Mouse (Mus musculus) liver, embryonic 16.5 days (tissue): Measurements from ENCODE around the gene Rtp3. TPM values are rescaled to one million over a fixed set of nuclear protein-coding genes. Genes with fewer than 3 reads are reported as not detected.

Experiments
- ATAC-seq: fragments of 200-750 bp; cut with Nextera tagmentation; 2 replicates; pipeline ENCODE4 v1.8.0; 2017; ENCODE audit warnings: low read depth, mild to moderate bottlenecking, moderate number of reproducible peaks, moderate library complexity
- H3K27ac ChIP-seq: fragments of 300-500 bp; sonication (generic); 2 replicates; pipeline ENCODE4 v1.5.1; 2014; ENCODE audit warnings: mild to moderate bottlenecking, low read length
- H3K27me3 ChIP-seq: fragments of 300-500 bp; sonication (generic); 2 replicates; pipeline ENCODE4 v1.6.1; 2014; ENCODE audit warnings: low read depth, low read length, mixed read lengths; ENCODE audit not compliant: control insufficient read depth, insufficient read depth
- H3K36me3 ChIP-seq: fragments of 300-500 bp; sonication (generic); 2 replicates; pipeline ENCODE4 v1.6.1; 2014; ENCODE audit warnings: mild to moderate bottlenecking; ENCODE audit not compliant: control insufficient read depth, insufficient read depth
- H3K4me1 ChIP-seq: fragments of 300-500 bp; sonication (generic); 2 replicates; pipeline ENCODE4 v1.6.1; 2014; ENCODE audit warnings: low read depth, low read length, mixed read lengths; ENCODE audit not compliant: control insufficient read depth
- H3K4me2 ChIP-seq: fragments of 300-500 bp; sonication (generic); 2 replicates; pipeline ENCODE4 v1.6.1; 2014; ENCODE audit warnings: low read depth, low read length, mixed read lengths
- H3K4me3 ChIP-seq: fragments of 300-500 bp; sonication (generic); 2 replicates; pipeline ENCODE4 v1.5.1; 2014; ENCODE audit warnings: low read depth, mild to moderate bottlenecking, low read length
- H3K9ac ChIP-seq: fragments of 300-500 bp; sonication (generic); 2 replicates; pipeline ENCODE4 v1.6.1; 2014; ENCODE audit warnings: low read depth, low read length
- H3K9me3 ChIP-seq: fragments of 300-500 bp; sonication (generic); replicated peaks from 2 replicates; pipeline ENCODE4 v1.6.1; 2016; ENCODE audit warnings: low read length; ENCODE audit not compliant: control insufficient read depth
- WGBS: fragments of 180-500 bp; shearing (Covaris S2); extraction: QIAGEN DNeasy Blood & Tissue Kit; methylation state at CpG from one replicate; pipeline ENCODE4 v1.1.7; 2014; ENCODE audit not compliant: insufficient replicate concordance; 5-methylcytosine and 5-hydroxymethylcytosine counted together
- polyA plus RNA-seq: library from polyadenylated mRNA; unstranded; fragments of >200 nt; fragmentation: Nextera tagmentation; extraction: Ambion mirVana; gene quantifications from 2 replicates; pipeline ENCODE4 v1.2.1, GENCODE M21; 2015

The Rtp3 gene
- polyA plus RNA-seq, result 13.7 and 18.1 TPM in 2 replicates

GRCm38 (mm10) chr9:110990204-110990603 lies at the start of gene Rtp3:
Rtp3 (minus strand) TSS chr9:110990583.
- H3K4me1 ChIP-seq, result no peaks in the 10 kb centered on the region; the same call in none of the 2 replicates
- no peaks in the 10 kb centered on the region for H3K9me3 ChIP-seq
- H3K9ac ChIP-seq, result peak within 1 kb of the TSS; percentile 22; the same call in 1 of the 2 replicates
- H3K4me3 ChIP-seq, result peak within 1 kb of the TSS; percentile 48
- peak; percentile 11 for ATAC-seq
- peak within 1 kb of the TSS; percentile 78 for H3K27ac ChIP-seq
- H3K36me3 ChIP-seq, result no peaks in the 10 kb centered on the region
- H3K27me3 ChIP-seq, result no peaks in the 10 kb centered on the region
- 23% methylated on average over 6 of the region's 6 CpGs for WGBS
- H3K4me2 ChIP-seq, result peak within 1 kb of the TSS; percentile 40

GRCm38 (mm10) chr9:111039966-111040365 lies 49.6 kb upstream of the Rtp3 start:
- no peaks in the 10 kb centered on the region for H3K9me3 ChIP-seq
- no peaks in the 10 kb centered on the region; the same call in 1 of the 2 replicates for H3K4me1 ChIP-seq
- H3K27ac ChIP-seq, result no peak overlapping the region
- WGBS, result 54% methylated on average over 4 of the region's 4 CpGs
- H3K36me3 ChIP-seq, result no peaks in the 10 kb centered on the region
- H3K4me2 ChIP-seq, result no peak overlapping the region
- no peak overlapping the region for H3K9ac ChIP-seq
- no peak overlapping the region for H3K4me3 ChIP-seq
- no peaks in the 10 kb centered on the region for H3K27me3 ChIP-seq
- no peak for ATAC-seq

- Histone ChIP-seq H3K9me3 (no peaks in the 10 kb centered on the region), H3K9ac (no peak overlapping the region), H3K27me3 (no peaks in the 10 kb centered on the region), H3K4me3 (no peak overlapping the region), H3K36me3 (no peaks in the 10 kb centered on the region), H3K4me2 (no peak overlapping the region), H3K4me1 (no peaks in the 10 kb centered on the region; the same call in 1 of the 2 replicates), H3K27ac (no peak overlapping the region)
- no peak for ATAC-seq
- WGBS, result 48% methylated on average over 4 of the region's 4 CpGs
Observed at GRCm38 (mm10) chr9:111033717-111034116, 43.3 kb upstream of the Rtp3 start.

GRCm38 (mm10) chr9:111026791-111027190 lies 36.4 kb upstream of the Rtp3 start:
- Histone ChIP-seq H3K4me2 (no peak overlapping the region), H3K4me1 (no peaks in the 10 kb centered on the region), H3K36me3 (no peaks in the 10 kb centered on the region), H3K4me3 (no peak overlapping the region), H3K9me3 (no peaks in the 10 kb centered on the region), H3K27me3 (no peaks in the 10 kb centered on the region), H3K27ac (no peak overlapping the region), H3K9ac (no peak overlapping the region)
- WGBS, result 55% methylated on average over 10 of the region's 10 CpGs
- no peak for ATAC-seq

- Histone ChIP-seq H3K9me3 (no peaks in the 10 kb centered on the region), H3K4me2 (no peak within 1 kb of the TSS), H3K27me3 (no peaks in the 10 kb centered on the region), H3K36me3 (no peaks in the 10 kb centered on the region), H3K4me3 (peak within 1 kb of the TSS; percentile 3; the same call in 1 of the 2 replicates), H3K9ac (no peak within 1 kb of the TSS), H3K4me1 (peaks cover 2% of the 10 kb centered on the region; the same call in 1 of the 2 replicates), H3K27ac (no peak within 1 kb of the TSS)
- WGBS, result 24% methylated on average over 5 of the region's 5 CpGs
- ATAC-seq, result peak; percentile 66; the same call in 1 of the 2 replicates
Observed at GRCm38 (mm10) chr9:111019022-111019421, 28.6 kb upstream of the Rtp3 start, which contains the start of gene Ltf. Ltf (plus strand) TSS chr9:111019271.

- no peak overlapping the region for H3K27ac ChIP-seq
- no peak overlapping the region for H3K9ac ChIP-seq
- no peak for ATAC-seq
- H3K4me1 ChIP-seq, result peaks cover 2% of the 10 kb centered on the region; the same call in 1 of the 2 replicates
- no peaks in the 10 kb centered on the region for H3K36me3 ChIP-seq
- H3K4me3 ChIP-seq, result no peak overlapping the region
- no peak overlapping the region for H3K4me2 ChIP-seq
- H3K27me3 ChIP-seq, result no peaks in the 10 kb centered on the region
- 70% methylated on average over 4 of the region's 4 CpGs for WGBS
- H3K9me3 ChIP-seq, result no peaks in the 10 kb centered on the region
Observed at GRCm38 (mm10) chr9:111015658-111016057, 25.3 kb upstream of the Rtp3 start.

- WGBS, result 34% methylated on average over 3 of the region's 3 CpGs
- no peak overlapping the region for H3K9ac ChIP-seq
- no peaks in the 10 kb centered on the region for H3K27me3 ChIP-seq
- H3K4me2 ChIP-seq, result no peak overlapping the region
- no peaks in the 10 kb centered on the region for H3K4me1 ChIP-seq
- H3K9me3 ChIP-seq, result no peaks in the 10 kb centered on the region
- H3K27ac ChIP-seq, result no peak overlapping the region
- no peak overlapping the region for H3K4me3 ChIP-seq
- no peaks in the 10 kb centered on the region for H3K36me3 ChIP-seq
- no peak for ATAC-seq
Observed at GRCm38 (mm10) chr9:111012041-111012440, 21.7 kb upstream of the Rtp3 start.

GRCm38 (mm10) chr9:111011550-111011949 lies 21.2 kb upstream of the Rtp3 start:
- Histone ChIP-seq H3K4me2 (no peak overlapping the region), H3K27ac (no peak overlapping the region), H3K9ac (no peak overlapping the region), H3K9me3 (no peaks in the 10 kb centered on the region), H3K27me3 (no peaks in the 10 kb centered on the region), H3K36me3 (no peaks in the 10 kb centered on the region), H3K4me1 (no peaks in the 10 kb centered on the region), H3K4me3 (no peak overlapping the region)
- 67% methylated on average over 9 of the region's 9 CpGs for WGBS
- no peak for ATAC-seq

- H3K27me3 ChIP-seq, result no peaks in the 10 kb centered on the region
- no peaks in the 10 kb centered on the region for H3K9me3 ChIP-seq
- no peaks in the 10 kb centered on the region for H3K4me1 ChIP-seq
- ATAC-seq, result no peak
- 47% methylated on average over 3 of the region's 3 CpGs for WGBS
- no peak overlapping the region for H3K27ac ChIP-seq
- no peaks in the 10 kb centered on the region; the same call in 1 of the 2 replicates for H3K36me3 ChIP-seq
- H3K9ac ChIP-seq, result no peak overlapping the region
- no peak overlapping the region for H3K4me3 ChIP-seq
- H3K4me2 ChIP-seq, result no peak overlapping the region
Observed at GRCm38 (mm10) chr9:111009763-111010162, 19.4 kb upstream of the Rtp3 start.
